Mouse (Mus musculus) megakaryocyte, embryonic 14.5 days (primary cell): ENCODE data around the gene Cntnap2.
"Not testable (repeated sequence)": the region's sequence is repeated elsewhere in the genome, so short reads cannot be mapped to it uniquely, and the experiment has no call there.

Experiments used
- FLI1 ChIP-seq: IDR thresholded peaks from 2 replicates; pipeline ENCODE4 v1.6.1; 2012; ENCODE audit warnings: low read length, inconsistent platforms, mixed read lengths
- GATA1 ChIP-seq: IDR thresholded peaks from 3 replicates; pipeline ENCODE4 v1.6.1; 2012; ENCODE audit warnings: mixed read lengths, low read length, inconsistent platforms, borderline replicate concordance

GRCm38 (mm10) chr6:46537586-46537985 lies 1478.4 kb downstream of the Cntnap2 start:
- not testable (repeated sequence) for TF ChIP-seq GATA1, FLI1
